Mouse (Mus musculus) heart, embryonic 11.5 days (tissue): ENCODE measurements around the gene Flt3. TPM values are rescaled to one million over a fixed set of nuclear protein-coding genes. Genes with fewer than 3 reads are reported as not detected.

Experiments used
- ATAC-seq: fragments of 200-750 bp; cut with Nextera tagmentation; replicated peaks from 2 replicates; pipeline ENCODE4 v1.8.0; 2017; ENCODE audit warnings: moderate library complexity; ENCODE audit not compliant: insufficient number of reproducible peaks, low FRiP score, low TSS enrichment
- H3K27ac ChIP-seq: fragments of 300-500 bp; sonication (generic); 2 replicates; pipeline ENCODE4 v1.5.1; 2014; ENCODE audit warnings: mild to moderate bottlenecking, low read depth, low read length
- H3K27me3 ChIP-seq: fragments of 300-500 bp; sonication (generic); 2 replicates; pipeline ENCODE4 v1.6.1; 2014; ENCODE audit warnings: mild to moderate bottlenecking, low read length, mixed read lengths; ENCODE audit not compliant: control insufficient read depth, insufficient read depth
- H3K36me3 ChIP-seq: fragments of 300-500 bp; sonication (generic); 2 replicates; pipeline ENCODE4 v1.6.1; 2014; ENCODE audit warnings: mild to moderate bottlenecking, low read length, moderate library complexity, mixed read lengths; ENCODE audit not compliant: control insufficient read depth, insufficient read depth
- H3K4me1 ChIP-seq: fragments of 300-500 bp; sonication (generic); 2 replicates; pipeline ENCODE4 v1.6.1; 2014; ENCODE audit warnings: low read length; ENCODE audit not compliant: control insufficient read depth, insufficient read depth
- H3K4me2 ChIP-seq: fragments of 300-500 bp; sonication (generic); 2 replicates; pipeline ENCODE4 v1.6.1; 2014; ENCODE audit warnings: mild to moderate bottlenecking, moderate library complexity
- H3K4me3 ChIP-seq: fragments of 300-500 bp; sonication (generic); 2 replicates; pipeline ENCODE4 v1.5.1; 2014; ENCODE audit warnings: low read depth, low read length
- H3K9ac ChIP-seq: fragments of 300-500 bp; sonication (generic); 2 replicates; pipeline ENCODE4 v1.6.1; 2014; ENCODE audit warnings: mild to moderate bottlenecking, low read depth, low read length, moderate library complexity
- H3K9me3 ChIP-seq: fragments of 300-500 bp; sonication (generic); replicated peaks from 2 replicates; pipeline ENCODE4 v1.6.1; 2016; ENCODE audit warnings: low read length; ENCODE audit not compliant: control insufficient read depth
- WGBS: fragments of 180-500 bp; shearing (Covaris S2); extraction: QIAGEN DNeasy Blood & Tissue Kit; methylation state at CpG from one replicate; pipeline ENCODE4 v1.1.7; 2014; ENCODE audit not compliant: insufficient replicate concordance; 5-methylcytosine and 5-hydroxymethylcytosine counted together
- polyA plus RNA-seq: library from polyadenylated mRNA; unstranded; fragments of >200 nt; fragmentation: Nextera tagmentation; extraction: Ambion mirVana; gene quantifications from 2 replicates; pipeline ENCODE4 v1.2.1, GENCODE M21; 2014

Flt3 gene
- polyA plus RNA-seq, 1 experiment from 2014 or later = 0.10 TPM

DNA sequence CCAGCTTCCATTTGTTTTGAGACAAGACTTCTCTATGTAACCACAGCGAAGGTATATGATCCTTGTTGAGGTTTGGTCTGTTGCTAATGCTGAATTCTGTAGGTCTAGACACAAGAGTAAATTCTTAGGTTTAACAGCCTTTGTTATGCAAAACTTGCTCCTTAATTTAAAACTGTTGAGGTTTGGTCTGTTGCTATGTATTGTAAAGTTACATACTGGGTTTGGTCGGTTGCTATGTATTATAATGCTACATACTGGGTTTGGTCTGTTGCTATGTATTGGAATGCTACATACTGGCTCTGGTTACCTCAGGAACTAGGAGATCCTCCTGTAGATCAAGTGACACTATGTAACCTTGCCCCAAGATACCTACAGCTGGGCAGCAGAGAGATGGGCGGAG is 20.8 kb downstream of the Flt3 start:
- no peak overlapping the region for H3K9ac ChIP-seq
- no peak for ATAC-seq
- no peak overlapping the region for H3K4me2 ChIP-seq
- no peaks in the 10 kb centered on the region for H3K9me3 ChIP-seq
- no peaks in the 10 kb centered on the region for H3K4me1 ChIP-seq
- no peak overlapping the region for H3K4me3 ChIP-seq
- H3K36me3 ChIP-seq = no peaks in the 10 kb centered on the region
- 71% methylated on average over 3 of the region's 3 CpGs for WGBS
- H3K27ac ChIP-seq = no peak overlapping the region
- H3K27me3 ChIP-seq = no peaks in the 10 kb centered on the region

GRCm38 (mm10) chr5:147370276-147370675 is 30.0 kb downstream of the Flt3 start:
- H3K27ac ChIP-seq = no peak overlapping the region

GRCm38 (mm10) chr5:147368221-147368620 is 32.1 kb downstream of the Flt3 start:
- Histone ChIP-seq H3K36me3 (no peaks in the 10 kb centered on the region), H3K4me1 (no peaks in the 10 kb centered on the region), H3K27ac (no peak overlapping the region), H3K9ac (no peak overlapping the region), H3K4me3 (no peak overlapping the region), H3K27me3 (no peaks in the 10 kb centered on the region), H3K9me3 (no peaks in the 10 kb centered on the region), H3K4me2 (no peak overlapping the region)
- ATAC-seq = no peak
- 89% methylated on average over 6 of the region's 6 CpGs for WGBS

More at GRCm38 (mm10) chr5:147370276-147370675, 30.0 kb downstream of the Flt3 start:
- Histone ChIP-seq H3K4me3 (no peak overlapping the region), H3K27me3 (no peaks in the 10 kb centered on the region), H3K36me3 (no peaks in the 10 kb centered on the region), H3K4me2 (no peak overlapping the region), H3K9me3 (no peaks in the 10 kb centered on the region), H3K4me1 (no peaks in the 10 kb centered on the region), H3K9ac (no peak overlapping the region)
- ATAC-seq = no peak
- WGBS = 79% methylated on average over 8 of the region's 8 CpGs

DNA sequence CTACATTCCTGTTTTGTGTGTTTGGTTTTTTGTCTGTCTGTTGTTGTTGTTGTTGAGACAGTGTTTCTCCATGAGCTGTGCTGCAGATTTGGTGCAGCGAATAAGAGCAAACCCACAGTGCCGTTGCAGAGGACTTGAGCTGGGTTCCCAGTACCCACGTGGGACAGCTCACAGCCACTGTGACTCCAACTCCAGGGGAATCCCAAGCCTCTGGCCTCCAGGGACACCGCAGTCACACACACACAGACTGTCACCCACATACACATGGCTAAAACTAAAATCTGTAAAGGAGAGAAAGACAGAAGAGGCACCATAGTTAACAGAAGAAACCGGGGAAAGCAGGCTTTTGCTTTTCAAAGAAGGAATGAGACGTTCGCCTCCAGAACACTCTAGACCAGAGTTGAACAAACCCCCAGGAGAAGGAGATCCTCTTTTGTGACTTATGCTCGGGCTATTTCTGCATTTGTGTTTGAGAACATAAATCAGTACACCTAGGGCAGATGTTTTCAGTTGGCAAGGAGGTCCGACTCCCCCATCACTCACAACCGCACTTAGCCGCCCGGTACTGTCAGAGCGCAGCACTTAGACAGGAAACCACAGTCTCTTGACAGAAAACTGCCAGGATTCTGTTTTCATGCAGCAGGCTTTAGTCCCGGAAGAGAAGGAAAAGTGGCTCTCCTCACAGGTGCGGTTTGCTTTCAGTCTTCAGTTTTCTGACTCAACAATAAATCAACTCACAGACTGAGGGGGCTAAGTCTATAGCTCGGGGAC is 34.1 kb downstream of the Flt3 start:
- no peak overlapping the region for H3K4me2 ChIP-seq
- no peak for ATAC-seq
- no peak overlapping the region for H3K27ac ChIP-seq
- WGBS = 64% methylated on average over 16 of the region's 16 CpGs
- no peaks in the 10 kb centered on the region for H3K4me1 ChIP-seq
- H3K9me3 ChIP-seq = no peaks in the 10 kb centered on the region
- no peak overlapping the region for H3K4me3 ChIP-seq
- no peaks in the 10 kb centered on the region for H3K36me3 ChIP-seq
- H3K27me3 ChIP-seq = no peaks in the 10 kb centered on the region
- no peak overlapping the region for H3K9ac ChIP-seq

DNA sequence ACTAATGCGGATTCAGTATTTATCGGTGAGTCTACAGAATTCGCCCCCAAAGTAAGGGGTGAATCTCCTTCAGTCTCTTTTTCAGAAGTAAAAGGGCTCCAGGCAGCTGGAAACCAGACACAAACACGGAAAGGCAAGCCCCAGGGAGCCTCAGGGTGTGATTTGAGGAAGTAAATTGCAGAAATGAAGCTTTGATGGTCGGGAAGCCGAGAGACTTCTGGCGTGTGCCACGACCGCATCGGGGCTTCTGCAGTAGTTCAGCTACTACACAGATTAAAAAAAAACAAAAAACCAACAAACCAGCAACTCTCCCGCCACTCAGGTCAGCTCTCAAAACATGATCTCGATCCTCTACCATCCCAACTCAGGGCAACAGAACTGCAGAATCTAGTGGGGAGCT is 37.2 kb downstream of the Flt3 start:
- ATAC-seq = no peak
- Histone ChIP-seq H3K4me1 (no peaks in the 10 kb centered on the region), H3K4me3 (no peak overlapping the region), H3K9me3 (no peaks in the 10 kb centered on the region), H3K9ac (no peak overlapping the region), H3K27ac (no peak overlapping the region), H3K4me2 (no peak overlapping the region), H3K36me3 (no peaks in the 10 kb centered on the region), H3K27me3 (no peaks in the 10 kb centered on the region)
- WGBS = 76% methylated on average over 12 of the region's 12 CpGs

GRCm38 (mm10) chr5:147358481-147358880 is 41.8 kb downstream of the Flt3 start:
- no peak for ATAC-seq
- Histone ChIP-seq H3K9me3 (no peaks in the 10 kb centered on the region), H3K4me2 (no peak overlapping the region), H3K9ac (no peak overlapping the region), H3K4me3 (no peak overlapping the region), H3K27me3 (no peaks in the 10 kb centered on the region), H3K27ac (no peak overlapping the region), H3K36me3 (no peaks in the 10 kb centered on the region), H3K4me1 (no peaks in the 10 kb centered on the region)
- 85% methylated on average over 11 of the region's 11 CpGs for WGBS

GRCm38 (mm10) chr5:147357536-147357935 is 42.8 kb downstream of the Flt3 start:
- H3K4me3 ChIP-seq = no peak overlapping the region
- ATAC-seq = no peak
- H3K9me3 ChIP-seq = no peaks in the 10 kb centered on the region
- no peak overlapping the region for H3K9ac ChIP-seq
- no peaks in the 10 kb centered on the region for H3K27me3 ChIP-seq
- 41% methylated on average over 3 of the region's 3 CpGs for WGBS
- no peak overlapping the region for H3K4me2 ChIP-seq
- no peaks in the 10 kb centered on the region for H3K4me1 ChIP-seq
- no peak overlapping the region for H3K27ac ChIP-seq
- no peaks in the 10 kb centered on the region for H3K36me3 ChIP-seq

- Histone ChIP-seq H3K4me2 (no peak overlapping the region), H3K36me3 (no peaks in the 10 kb centered on the region), H3K4me1 (no peaks in the 10 kb centered on the region), H3K9ac (no peak overlapping the region), H3K27me3 (no peaks in the 10 kb centered on the region), H3K9me3 (no peaks in the 10 kb centered on the region), H3K27ac (no peak overlapping the region), H3K4me3 (no peak overlapping the region)
- no peak for ATAC-seq
- WGBS = 90% methylated on average over 13 of the region's 13 CpGs
These were observed 43.8 kb downstream of the Flt3 start for GRCm38 (mm10) chr5:147356260-147357055.
